Mouse (Mus musculus) right cerebral cortex, adult 2 months (tissue): Measurements from ENCODE around the gene Olfr102.
A peak's percentile ranks its signal among the peaks of the same experiment; 100 is the strongest.

Experiments used
- DNase-seq, 2 experiments: peaks; one replicate each; pipeline ENCODE4 v3.0.0; 2021 to 2022; ENCODE audit warnings: low spot score in 2 of 2

Olfr102 gene

GRCm38 (mm10) chr17:37316954-37317353 is at the start of gene Olfr102:
Olfr102 (minus strand) TSS chr17:37317054.
- DNase-seq: no peak

- no peak for DNase-seq
These were observed 42.4 kb upstream of the Olfr102 start, which contains the start of gene Olfr104-ps for GRCm38 (mm10) chr17:37359282-37359681. Olfr104-ps (plus strand) TSS chr17:37359582.

- no peak for DNase-seq
These were observed 22.7 kb upstream of the Olfr102 start, which contains the start of gene Olfr103 for GRCm38 (mm10) chr17:37339598-37339997. Olfr103 (minus strand) TSS chr17:37339698.

- no peak for DNase-seq
These were observed 6.6 kb downstream of the Olfr102 start for GRCm38 (mm10) chr17:37310146-37310699.

GRCm38 (mm10) chr17:37308483-37308882 is 8.4 kb downstream of the Olfr102 start:
- peak; percentile 4 to 19 for DNase-seq

- DNase-seq: no peak
These were observed 12.6 kb downstream of the Olfr102 start, which contains the start of gene Olfr101 for GRCm38 (mm10) chr17:37304213-37304612. Olfr101 (minus strand) TSS chr17:37304313.

GRCm38 (mm10) chr17:37283360-37283759 is 33.5 kb downstream of the Olfr102 start, which contains the start of gene Olfr99:
Olfr99 (minus strand) TSS chr17:37283460.
- no peak for DNase-seq

GRCm38 (mm10) chr17:37280331-37280730 is 36.5 kb downstream of the Olfr102 start:
- DNase-seq: no peak

GRCm38 (mm10) chr17:37276573-37276972 is 40.3 kb downstream of the Olfr102 start:
- no peak for DNase-seq

GRCm38 (mm10) chr17:37275626-37276248 is 41.1 kb downstream of the Olfr102 start:
- no peak for DNase-seq

- peak; percentile 4 to 7 for DNase-seq
These were observed 46.2 kb downstream of the Olfr102 start for GRCm38 (mm10) chr17:37270702-37271092.

- peak; percentile 96 for DNase-seq
These were observed 46.7 kb downstream of the Olfr102 start, which contains the start of gene H2-M3 for GRCm38 (mm10) chr17:37270058-37270701. H2-M3 (plus strand) TSS chr17:37270220.

- DNase-seq: no peak
These were observed 53.2 kb downstream of the Olfr102 start, which contains the start of gene Olfr98 for GRCm38 (mm10) chr17:37263626-37264025. Olfr98 (minus strand) TSS chr17:37263749.
